Mouse (Mus musculus) cerebellum, adult (tissue): ENCODE measurements around the gene Abhd6.

ENCODE experiments used
- ATAC-seq: cut with Nextera tagmentation; 2 replicates; pipeline ENCODE4 v1.9.2; 2017; ENCODE audit warnings: mild to moderate bottlenecking, moderate library complexity, mixed read lengths; ENCODE audit not compliant: insufficient number of reproducible peaks, low FRiP score, low TSS enrichment

Abhd6 gene

GRCm38 (mm10) chr14:8026769-8027531 is 24.2 kb downstream of the Abhd6 start:
- ATAC-seq = no peak

DNA sequence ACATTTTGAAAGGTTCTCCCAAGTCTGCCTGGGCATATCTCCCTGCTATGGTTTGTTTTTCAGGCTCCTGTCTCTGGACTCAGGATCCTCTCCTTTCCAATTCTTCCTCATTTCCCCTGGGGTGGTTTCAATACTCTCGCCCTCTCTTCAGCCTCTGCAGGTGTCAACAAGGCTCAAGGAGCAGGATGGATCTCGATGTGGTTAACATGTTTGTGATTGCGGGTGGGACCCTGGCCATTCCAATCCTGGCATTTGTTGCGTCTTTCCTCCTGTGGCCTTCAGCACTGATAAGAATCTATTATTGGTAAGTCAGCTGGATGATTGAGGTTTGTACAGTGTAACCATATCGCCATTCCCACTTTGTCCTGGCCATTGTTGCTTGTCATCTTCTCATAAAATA is 25.4 kb downstream of the Abhd6 start:
- no peak for ATAC-seq

DNA sequence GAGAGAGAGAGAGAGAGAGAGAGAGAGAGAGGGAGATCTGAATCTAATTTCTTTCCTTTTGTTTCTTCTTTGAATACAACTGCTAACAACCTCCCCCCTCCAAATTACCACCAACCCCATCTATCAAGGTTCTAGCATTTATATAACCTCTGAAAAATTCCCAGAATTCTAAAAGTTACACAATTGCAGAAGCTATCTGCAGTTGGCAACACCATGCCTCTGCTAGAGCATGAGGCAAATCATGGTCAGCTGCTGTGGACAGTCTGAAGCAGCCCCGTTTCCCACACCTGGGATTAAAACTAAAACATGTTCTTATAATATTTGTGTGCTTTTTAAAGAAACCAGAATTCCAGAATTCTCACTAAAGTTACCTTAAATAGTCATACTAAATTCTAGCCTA is 27.1 kb downstream of the Abhd6 start:
- ATAC-seq = no peak

- no peak for ATAC-seq
Observed at GRCm38 (mm10) chr14:8030535-8030934, 27.8 kb downstream of the Abhd6 start.

DNA sequence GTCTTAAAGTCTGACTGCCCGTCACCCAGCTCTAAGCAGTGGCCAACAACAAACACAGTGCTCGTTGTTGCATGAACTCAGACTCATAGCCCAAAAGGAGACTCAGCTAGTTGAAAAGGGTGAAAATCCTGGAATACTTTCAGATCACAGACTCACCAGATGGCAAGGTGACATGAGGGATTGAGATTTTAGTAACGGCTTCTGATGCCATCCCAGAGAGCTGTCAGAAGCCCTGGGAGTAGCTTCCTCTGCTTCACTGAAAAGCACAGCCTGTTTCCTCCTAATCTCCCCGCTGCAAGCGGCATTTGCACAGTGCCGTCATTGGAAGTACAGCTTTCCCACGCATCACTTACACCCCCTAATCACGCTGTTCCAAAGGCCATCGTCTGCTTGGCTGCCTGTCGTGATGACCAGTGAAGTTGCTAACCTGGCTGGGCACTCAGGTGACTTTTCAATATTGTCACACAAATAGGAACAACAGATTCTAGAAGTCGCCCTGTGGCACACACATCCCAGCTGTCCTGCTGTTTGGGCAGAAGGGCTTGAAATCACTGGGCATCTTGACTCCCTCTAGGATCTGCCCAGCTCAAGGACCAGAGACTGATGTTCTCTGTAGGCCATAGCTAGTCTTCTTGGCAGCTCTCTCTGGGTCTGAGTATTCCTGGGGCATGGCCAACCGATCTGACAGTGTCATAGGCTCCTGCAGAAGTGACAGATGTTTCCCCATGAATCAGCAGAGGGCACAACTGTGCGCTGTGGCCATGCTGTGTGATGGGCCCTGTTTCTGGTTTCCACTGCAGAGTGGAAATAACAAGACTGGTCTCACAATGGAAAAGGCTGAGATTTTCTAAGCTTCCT is 29.6 kb downstream of the Abhd6 start:
- peak; percentile 88 for ATAC-seq

DNA sequence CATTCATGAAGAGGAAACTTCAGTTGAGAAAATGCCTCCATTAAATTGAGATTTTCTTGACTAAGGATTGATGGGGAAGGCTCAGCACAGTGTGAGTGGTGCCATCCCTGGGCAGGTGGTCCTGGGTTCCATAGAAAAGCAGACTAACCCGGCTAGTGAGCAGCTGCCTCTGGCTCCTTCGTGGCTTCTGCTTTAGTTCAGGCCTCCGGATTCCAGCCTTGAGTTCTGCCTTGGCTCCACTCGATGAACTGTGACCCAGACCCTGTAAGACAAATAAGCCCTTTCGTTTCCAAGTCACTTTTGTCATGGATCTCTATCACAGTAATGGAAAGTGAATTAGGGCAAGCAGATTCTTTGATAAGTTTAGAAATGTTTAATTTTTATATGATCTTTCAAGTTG is 31.9 kb downstream of the Abhd6 start:
- ATAC-seq = no peak

GRCm38 (mm10) chr14:8035951-8036350 is 33.2 kb downstream of the Abhd6 start:
- ATAC-seq = no peak

DNA sequence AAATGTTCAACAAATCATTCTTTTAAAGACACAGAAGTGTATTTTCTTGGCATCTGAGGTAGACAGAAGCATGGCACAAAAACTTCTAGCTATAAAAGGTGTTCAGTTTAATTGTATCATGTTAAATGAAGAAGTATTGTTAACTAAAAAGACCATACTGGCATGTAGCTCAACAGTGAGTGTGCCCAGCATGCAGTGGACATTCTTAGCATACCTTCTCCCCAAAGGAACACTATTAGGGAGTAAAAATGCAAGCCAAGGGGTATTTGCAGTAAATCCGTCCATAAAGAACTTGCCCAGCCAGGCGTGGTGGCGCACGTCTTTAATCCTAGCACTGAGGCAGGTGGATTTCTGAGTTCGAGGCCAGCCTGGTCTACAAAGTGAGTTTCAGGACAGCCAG is 33.7 kb downstream of the Abhd6 start:
- ATAC-seq = no peak

- no peak for ATAC-seq
Observed at GRCm38 (mm10) chr14:8038150-8038549, 35.4 kb downstream of the Abhd6 start.

DNA sequence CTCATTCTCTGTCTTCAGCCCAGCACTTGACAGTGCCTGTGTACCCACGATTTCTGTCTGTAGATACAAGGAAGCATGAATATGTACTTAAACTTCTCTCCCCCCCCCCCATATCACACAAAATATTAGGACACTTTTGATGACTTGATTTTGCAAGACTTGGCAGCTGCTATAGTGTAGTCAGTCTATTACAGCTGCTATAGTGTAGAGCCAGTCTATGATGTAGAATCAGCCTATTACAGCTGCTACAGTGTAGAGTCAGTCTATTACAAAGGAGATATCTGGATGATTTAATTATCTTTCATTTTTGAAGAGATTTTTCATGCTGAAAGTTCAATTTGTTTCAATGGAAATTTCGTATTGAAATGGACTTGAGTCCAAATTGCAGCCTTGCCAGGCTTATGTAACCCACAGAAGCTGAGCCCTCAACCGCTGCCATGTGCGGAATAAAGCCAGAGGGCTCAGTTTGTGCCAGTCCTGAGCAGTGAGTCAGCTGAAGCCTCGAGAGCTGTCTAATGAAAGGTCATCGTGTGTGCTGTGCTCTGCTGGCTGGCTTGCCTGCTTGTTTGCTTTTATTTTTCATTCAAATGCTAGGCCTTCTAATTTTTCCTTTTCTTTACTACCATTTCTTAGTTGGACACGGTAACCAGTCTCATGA is 36.2 kb downstream of the Abhd6 start:
- ATAC-seq = peak; percentile 86

GRCm38 (mm10) chr14:8040179-8040578 is 37.5 kb downstream of the Abhd6 start:
- ATAC-seq = no peak

DNA sequence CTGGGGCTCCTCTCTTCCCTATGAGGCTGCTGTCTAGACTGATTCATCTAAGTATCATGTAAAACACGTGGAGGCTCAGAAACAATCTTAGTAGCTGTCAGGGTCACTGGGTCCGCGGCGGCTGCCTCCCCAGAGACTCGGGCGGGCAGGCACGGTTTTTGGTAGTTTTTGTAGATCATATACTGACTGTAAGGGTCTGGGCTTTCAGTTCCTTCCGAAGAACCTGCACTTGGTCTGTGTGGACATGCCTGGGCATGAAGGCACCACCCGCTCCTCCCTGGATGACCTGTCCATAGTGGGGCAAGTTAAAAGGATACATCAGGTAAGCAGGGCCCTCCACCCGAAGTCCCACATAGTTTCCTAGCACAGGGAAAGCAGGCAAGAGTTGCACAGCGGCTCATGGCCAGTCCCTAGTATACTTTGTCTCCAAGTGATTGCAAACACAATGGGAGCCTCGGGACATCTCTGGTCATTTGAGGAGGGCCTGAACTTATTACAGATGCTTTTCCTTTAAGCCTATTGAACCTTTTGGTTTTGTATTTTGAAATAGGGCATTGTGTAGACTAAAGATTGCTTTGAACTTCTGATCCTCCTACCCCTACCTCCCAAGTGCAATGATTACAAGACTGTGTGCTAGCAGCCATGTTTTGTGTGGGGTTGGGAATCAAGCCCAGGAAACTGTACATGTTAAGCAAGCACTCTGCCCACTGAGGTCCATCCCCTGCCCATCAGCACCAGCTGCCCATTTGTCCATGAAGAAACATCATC is 38.4 kb downstream of the Abhd6 start:
- no peak for ATAC-seq

DNA sequence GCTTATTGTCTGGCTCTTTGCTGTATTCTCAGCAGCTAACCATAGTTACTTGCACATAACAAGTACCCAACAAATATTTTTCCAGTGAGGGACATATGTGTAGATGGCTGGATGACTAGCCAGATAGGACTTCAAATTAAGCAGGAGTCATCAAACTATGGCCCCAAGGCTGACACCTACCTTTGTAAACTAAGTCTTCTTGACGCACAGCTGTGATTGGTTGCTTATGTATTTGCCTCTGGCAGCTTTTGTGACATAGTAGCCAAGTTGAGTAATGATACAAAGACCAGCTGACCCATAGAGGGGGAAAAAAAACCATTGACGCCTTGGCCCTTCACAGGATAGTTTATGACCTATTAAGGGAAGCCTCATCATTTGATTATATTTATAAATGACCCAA is 39.4 kb downstream of the Abhd6 start:
- no peak for ATAC-seq

DNA sequence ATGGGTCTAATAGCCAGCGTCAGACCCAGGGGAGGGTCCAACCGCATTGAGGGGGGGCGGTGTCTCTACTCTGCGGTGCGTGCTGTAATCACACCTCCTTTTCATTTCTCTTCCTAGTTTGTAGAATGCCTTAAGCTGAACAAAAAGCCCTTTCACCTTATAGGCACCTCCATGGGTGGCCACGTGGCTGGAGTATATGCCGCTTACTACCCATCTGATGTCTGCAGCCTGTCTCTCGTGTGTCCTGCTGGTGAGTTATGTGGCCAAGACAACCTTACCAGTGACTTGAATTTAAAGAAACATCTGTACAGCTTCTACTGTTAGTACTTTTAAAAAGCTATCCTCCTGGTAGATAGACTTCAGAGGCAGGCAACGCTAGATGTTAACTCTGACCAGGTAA is 39.9 kb downstream of the Abhd6 start:
- no peak for ATAC-seq

GRCm38 (mm10) chr14:8044330-8044729 is 41.6 kb downstream of the Abhd6 start:
- no peak for ATAC-seq

DNA sequence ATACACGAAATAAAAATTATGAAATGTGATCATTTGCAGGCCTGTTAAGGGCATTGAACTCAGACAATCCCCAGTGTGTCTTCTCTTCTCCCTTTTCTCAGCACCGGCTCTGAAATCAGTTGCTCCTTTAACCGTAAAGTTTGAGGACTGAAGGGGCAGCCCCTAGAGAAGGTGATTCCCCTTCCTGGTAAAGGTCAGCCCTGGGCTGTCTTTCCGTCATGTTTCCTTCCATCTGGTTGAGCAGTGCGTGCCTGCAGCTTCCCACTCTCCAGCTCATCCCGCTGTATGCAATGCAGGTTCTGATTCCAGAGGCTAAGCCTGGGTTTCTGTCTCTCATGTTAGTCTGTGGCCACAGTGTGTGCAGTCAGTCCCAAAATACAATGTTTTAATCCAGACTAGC is 42.1 kb downstream of the Abhd6 start:
- no peak for ATAC-seq

- no peak for ATAC-seq
Observed at GRCm38 (mm10) chr14:8045187-8045846, 42.6 kb downstream of the Abhd6 start.

DNA sequence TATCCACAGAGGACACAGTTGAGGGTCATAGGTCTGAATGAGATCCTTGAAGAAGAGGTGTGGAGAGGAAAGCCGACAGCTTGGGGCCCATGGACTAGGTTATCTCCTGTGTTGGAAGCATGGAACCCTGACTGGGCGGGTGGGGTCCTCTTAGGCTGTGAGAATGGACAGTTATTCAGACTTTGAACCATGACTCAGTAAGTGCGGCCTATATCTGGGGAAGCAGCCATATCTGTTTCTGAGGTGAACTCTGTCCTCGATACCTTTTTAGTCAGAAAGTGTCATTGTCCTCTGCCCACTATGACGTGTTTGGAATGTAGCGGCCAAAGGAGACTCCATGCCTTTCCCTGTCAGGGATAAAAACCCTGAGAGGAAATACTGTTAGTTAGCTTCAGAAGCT is 44.1 kb downstream of the Abhd6 start:
- ATAC-seq = no peak

DNA sequence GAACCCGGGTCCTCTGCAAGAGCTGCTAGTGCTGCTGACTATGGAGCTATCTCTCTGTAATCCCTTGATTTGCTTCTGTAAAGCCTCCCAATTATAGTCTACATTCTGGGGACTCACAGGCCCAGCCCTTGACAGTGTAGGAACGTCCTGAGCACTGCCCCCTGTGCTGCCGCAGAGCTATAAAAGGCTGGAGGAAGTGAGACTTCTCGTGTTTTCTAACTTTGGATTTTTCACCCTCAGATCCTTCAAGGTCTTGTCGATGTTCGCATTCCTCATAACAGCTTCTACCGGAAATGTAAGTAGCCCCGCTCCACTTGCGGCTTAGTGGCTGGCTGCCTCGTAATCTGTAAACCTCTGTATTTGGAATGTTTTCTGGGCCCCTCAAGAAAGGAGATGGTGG is 46.6 kb downstream of the Abhd6 start:
- no peak for ATAC-seq

DNA sequence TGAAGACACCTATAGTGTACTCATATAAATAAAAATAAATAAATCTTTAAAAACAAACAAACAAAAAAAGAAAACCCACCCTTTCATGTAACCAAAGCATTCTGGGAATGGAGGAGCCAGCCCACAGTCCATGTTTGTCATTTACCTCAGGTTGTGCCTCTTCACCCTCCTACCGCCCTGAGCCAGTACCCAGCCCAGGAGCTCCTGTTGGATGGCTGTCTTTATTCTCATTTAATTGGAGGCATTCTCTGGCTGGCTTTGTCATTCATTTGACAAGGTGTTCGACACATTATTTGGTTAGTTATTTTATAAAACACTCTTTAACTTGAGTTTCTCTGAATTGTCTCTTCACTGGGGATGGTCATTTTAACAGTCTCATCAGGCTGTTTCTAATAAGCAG is 49.2 kb downstream of the Abhd6 start:
- ATAC-seq = no peak
